Mouse (Mus musculus) CD4-positive, CD25-positive, alpha-beta regulatory T cell, adult 4 months (primary cell): Measurements from ENCODE around the gene Ccdc14. TPM values are rescaled to one million over a fixed set of nuclear protein-coding genes. Genes with fewer than 3 reads are reported as not detected.

Experiments
- polyA plus RNA-seq, 2 experiments: library from polyadenylated mRNA; unstranded; fragments of 100-300 nt; shearing (Covaris generic); gene quantifications; one replicate each; pipeline ENCODE4 v1.2.1; 2017

The Ccdc14 gene
- polyA plus RNA-seq, 2 experiments from 2014 or later = 4.2 to 4.6 TPM

Other genes starting within 250 kb of the Ccdc14 start
- under 1 TPM in 1 of 2 experiments, not detected in 1; 0.42 TPM for gene Kalrn, start 117.1 kb upstream of the Ccdc14 start, polyA plus RNA-seq
- not detected for gene Ropn1, start 40.7 kb upstream of the Ccdc14 start, polyA plus RNA-seq
- not detected for gene Mylk, start 54.6 kb downstream of the Ccdc14 start, polyA plus RNA-seq